Mouse (Mus musculus) lung, adult 2 months (tissue): ENCODE measurements around the gene Dusp27.

Experiments used
- CTCF ChIP-seq: fragments of 200-500 bp; IDR thresholded peaks from 2 replicates; pipeline ENCODE4 v1.5.1; 2011; ENCODE audit warnings: mild to moderate bottlenecking, low read length, control low read depth; ENCODE audit not compliant: insufficient read depth
- POLR2A ChIP-seq: fragments of 200-500 bp; IDR thresholded peaks from 2 replicates; pipeline ENCODE4 v1.6.1; 2011; ENCODE audit warnings: low read depth, mild to moderate bottlenecking, control low read depth, low read length, borderline replicate concordance; ENCODE audit errors: extremely low read depth

- TF ChIP-seq CTCF (no peak), POLR2A (no peak)
Observed at GRCm38 (mm10) chr1:166128551-166128950, 829 bp upstream of the Dusp27 start.
